Mouse (Mus musculus) heart, postnatal 25 days (tissue): ENCODE measurements at regions not wholly inside any gene's neighbourhood (a gene's known extent, or its start where the extent isn't known, plus 50 kb on each side); places are given as distances from the start of the nearest gene placed in this dataset.
A peak's percentile ranks its signal among the peaks of the same experiment; 100 is the strongest.

ENCODE experiments used
- DNase-seq: peaks from one replicate; pipeline ENCODE4 v3.0.0; 2022; ENCODE audit warnings: low spot score
- intact Hi-C: fragments of 180-260 bp; cut with DNase I; formaldehyde crosslinking; loops from one replicate; pipeline ENCODE4 v1.15.1; 2025

DNA sequence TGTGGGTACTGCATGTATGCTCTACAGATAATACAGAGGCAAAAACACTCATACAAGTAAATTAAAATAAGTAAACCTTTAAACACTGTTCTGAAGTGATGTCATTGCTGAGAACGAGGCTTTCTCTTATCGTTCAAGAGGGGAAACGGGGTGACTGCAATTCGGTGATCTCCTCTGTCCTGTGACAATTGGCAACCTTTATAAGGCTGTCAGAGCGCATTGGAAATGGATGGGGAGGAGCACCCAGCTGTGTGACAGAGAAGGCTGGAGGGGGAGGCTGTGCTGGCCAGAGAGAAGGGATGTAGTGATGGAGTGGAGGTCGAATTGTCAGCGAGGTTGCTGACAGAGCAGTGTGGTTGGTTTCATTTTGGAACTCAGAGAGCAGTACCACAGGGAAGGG, 428.0 kb downstream of the Glrx3 start:
- DNase-seq = no peak
- intact Hi-C loops = no loop called here

DNA sequence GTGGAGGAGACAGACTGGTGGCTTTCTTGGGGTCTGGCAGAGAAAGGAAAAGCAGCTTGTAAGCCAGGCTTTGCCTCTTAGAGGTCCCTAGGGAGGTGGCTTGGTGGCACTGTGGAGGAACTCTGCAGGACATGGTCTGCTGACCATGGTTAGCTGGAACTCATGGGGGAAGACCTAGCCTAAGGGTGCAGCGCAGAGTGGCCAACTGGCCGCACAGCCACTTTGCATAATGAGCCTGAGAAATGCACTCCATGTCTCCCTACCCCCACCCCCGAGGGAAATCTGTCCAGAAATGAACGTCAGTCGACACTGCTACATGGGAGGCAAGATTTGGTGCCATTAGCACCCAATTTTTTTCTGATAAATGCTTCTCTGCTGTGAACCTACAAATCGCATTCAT, 429.5 kb downstream of the Glrx3 start:
- DNase-seq = no peak
- intact Hi-C loops = no loop called here

DNA sequence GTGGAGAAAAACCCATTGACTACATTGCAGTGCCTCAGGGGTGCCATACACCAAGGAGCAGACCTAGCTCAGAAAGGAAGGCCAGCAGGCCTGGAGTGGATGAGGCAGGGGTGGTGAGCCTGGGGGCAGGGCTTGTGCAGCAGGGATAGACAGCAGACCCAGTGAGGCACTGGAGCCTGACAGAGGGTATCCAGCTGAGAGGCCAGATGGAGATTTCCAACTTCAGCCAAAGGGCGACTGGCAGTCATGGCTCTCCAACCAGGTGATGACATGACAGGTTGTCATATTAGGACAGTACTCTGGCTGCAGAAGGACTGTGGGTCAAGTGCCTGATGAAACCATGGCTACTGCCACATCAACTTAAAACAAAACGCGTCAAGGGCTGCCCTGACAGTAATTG, 431.1 kb downstream of the Glrx3 start:
- intact Hi-C loops = no loop called here
- no peak for DNase-seq

GRCm38 (mm10) chr7:137875306-137875705, 437.9 kb downstream of the Glrx3 start:
- no peak for DNase-seq
- intact Hi-C loops = no loop called here

- no peak for DNase-seq
These were observed 441.9 kb downstream of the Glrx3 start for GRCm38 (mm10) chr7:137879296-137879695.

GRCm38 (mm10) chr7:137882876-137883275, 445.5 kb downstream of the Glrx3 start:
- no peak for DNase-seq
- intact Hi-C loops = no loop called here

More at GRCm38 (mm10) chr7:137879296-137879695, 441.9 kb downstream of the Glrx3 start:
- intact Hi-C loops = no loop called here

DNA sequence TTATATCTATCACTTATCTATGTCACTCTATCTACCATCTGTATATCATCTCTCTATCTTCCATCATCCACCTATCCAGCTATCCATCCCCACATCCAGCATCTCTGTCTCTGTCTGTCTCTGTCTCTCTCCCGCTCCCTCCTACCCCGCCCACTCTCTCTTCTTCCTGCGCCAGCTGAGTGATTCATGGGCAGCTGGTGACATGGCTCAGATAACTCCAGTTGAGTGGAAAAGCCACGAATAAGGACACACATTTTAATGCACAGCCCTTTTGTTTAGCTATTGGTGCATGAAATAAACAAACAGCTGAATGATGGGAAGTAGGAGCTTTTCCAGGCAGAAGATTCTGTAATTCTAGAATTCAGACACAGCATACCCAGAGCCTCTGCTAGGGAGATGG, 446.3 kb downstream of the Glrx3 start:
- intact Hi-C loops = no loop called here
- no peak for DNase-seq

- intact Hi-C loops = no loop called here
- no peak for DNase-seq
These were observed 447.7 kb downstream of the Glrx3 start for GRCm38 (mm10) chr7:137885146-137885545.

GRCm38 (mm10) chr7:137888731-137889130, 451.3 kb downstream of the Glrx3 start:
- intact Hi-C loops = no loop called here

GRCm38 (mm10) chr7:137906424-137907060, 469.1 kb downstream of the Glrx3 start:
- DNase-seq = no peak
- intact Hi-C loops = no loop called here

More at GRCm38 (mm10) chr7:137888731-137889130, 451.3 kb downstream of the Glrx3 start:
- DNase-seq = no peak

GRCm38 (mm10) chr7:137909456-137909855, 472.0 kb downstream of the Glrx3 start:
- no peak for DNase-seq
- intact Hi-C loops = no loop called here

DNA sequence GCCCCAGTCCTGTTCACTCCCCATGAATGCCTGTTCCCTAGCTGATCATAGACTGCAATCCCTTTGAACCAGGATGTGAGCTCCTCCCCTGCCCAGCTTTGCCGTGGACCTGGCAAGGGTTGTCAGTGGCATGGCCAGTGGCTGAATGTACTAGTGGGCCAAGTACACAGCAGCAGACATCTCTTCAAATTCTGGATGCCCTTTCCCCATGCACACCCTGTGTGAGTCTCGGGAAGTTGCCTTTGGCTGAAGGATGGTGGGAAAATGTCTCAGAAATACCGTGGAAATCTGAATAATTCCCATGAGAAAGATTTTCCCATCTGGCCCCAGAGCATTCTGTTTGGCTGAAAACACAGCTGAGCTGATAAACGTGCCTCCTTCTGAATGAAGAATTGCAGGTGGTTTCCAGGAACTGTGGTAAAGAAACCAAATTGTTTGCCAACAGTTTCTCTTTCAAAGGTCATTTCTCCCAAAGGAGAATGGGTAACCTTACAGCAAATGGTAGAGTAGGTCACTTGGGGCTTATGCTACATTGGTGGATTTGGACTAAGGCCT, 476.2 kb downstream of the Glrx3 start:
- intact Hi-C loops = no loop called here
- peak; percentile 3 for DNase-seq

GRCm38 (mm10) chr7:137914506-137914905, 477.1 kb downstream of the Glrx3 start:
- intact Hi-C loops = no loop called here
- no peak for DNase-seq

DNA sequence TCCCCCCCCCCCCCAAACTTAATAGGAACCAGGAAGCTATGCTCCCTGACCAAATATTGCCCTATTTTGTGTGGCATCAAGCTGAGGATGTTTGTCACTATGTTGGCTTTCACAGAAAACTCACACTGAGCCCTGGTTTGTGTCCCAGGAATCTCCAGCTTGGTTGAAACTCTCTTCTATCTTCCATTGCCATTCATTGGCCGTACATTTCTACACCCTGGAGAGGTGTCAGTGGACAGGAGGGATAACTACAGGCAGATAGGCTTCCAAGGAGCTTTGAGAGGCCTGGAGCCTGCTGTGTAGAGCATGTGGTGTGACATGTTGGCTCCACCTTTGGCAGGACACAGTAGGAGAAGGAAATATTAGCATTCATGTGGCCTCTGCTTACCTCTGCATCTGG, 478.9 kb downstream of the Glrx3 start:
- intact Hi-C loops = no loop called here
- DNase-seq = no peak

GRCm38 (mm10) chr7:137924464-137925167, 472.9 kb downstream of the Tcerg1l start:
- DNase-seq = peak; percentile 3

DNA sequence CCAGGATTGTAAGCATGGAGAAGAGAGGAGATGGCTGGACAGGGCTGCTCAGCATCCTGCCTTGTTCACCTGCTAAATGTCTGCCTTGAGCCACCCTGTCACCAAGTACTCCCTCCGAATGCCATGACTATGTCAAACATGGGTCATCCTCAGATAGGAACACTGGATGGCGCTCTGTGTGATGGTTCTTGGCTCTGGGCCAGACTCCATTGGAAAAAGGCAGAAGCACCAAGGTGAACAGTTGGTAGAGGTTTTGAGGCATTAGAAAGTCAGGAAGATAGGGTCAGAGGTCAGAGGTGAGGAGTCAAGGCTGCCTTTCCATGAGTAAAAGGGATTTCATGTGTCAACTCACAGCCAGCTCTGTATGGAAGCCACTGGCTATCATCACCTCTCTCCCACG, 471.9 kb downstream of the Tcerg1l start:
- no peak for DNase-seq
- intact Hi-C loops = no loop called here

More at GRCm38 (mm10) chr7:137924464-137925167, 472.9 kb downstream of the Tcerg1l start:
- intact Hi-C loops = no loop called here

DNA sequence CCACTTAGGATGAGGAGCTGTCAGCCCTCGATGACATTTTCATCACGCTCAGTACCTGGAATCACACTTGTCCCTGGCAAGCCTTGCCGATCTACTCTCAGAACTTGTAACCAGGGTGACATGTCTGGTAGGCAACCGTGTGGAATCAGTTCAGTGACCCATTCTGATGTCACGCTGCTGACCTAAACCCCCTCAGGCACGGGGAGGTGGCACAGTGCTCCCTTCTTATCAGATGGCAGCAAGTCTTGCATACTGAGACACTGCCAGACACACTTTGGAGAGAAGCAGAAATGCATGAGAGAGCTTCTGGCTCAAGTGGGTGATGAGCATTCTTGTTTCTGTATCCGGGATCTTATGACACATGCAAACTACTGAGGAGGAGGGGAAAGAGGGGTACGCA, 470.2 kb downstream of the Tcerg1l start:
- intact Hi-C loops = no loop called here
- no peak for DNase-seq

DNA sequence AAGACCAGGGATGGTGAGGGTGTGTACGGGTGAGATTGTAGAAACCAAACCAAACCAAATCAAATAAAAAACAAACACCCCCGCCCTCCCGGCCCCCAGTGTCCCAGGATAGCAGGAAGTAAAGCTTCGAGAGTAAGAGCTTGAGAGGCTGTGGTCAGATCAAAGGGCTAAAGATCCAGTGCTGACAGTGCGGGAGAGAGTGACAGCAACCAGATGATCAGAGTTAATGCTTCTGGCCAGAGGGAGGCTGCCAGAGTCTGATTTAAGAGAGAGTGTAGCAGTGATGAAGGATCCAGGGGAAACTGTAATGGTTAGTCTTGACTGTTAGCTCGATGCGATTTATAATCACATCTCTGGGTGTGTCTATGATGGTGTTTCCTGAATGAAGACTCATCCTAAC, 467.3 kb downstream of the Tcerg1l start:
- no peak for DNase-seq

GRCm38 (mm10) chr7:137935896-137936295, 461.6 kb downstream of the Tcerg1l start:
- intact Hi-C loops = no loop called here
- no peak for DNase-seq

More for the DNA sequence above, 467.3 kb downstream of the Tcerg1l start:
- intact Hi-C loops = no loop called here

DNA sequence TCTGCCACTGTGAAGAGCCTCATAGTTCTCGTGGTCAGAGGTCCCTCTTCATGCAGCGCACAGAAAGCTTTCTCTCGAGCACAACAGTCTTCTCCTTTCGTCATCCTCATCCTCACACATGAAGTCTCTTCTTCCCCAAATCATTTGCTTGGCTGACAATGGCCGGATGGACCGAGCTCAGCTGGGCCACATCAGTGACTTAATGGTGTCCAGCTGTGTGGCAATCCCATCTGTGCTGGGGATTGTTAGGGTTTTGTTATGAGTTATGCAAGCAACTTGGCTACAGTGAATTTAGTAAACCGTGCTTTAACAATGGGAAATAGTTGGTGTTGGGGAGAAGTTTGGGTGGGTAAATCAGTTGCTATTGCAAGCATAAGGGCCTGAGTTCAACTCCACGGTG, 458.4 kb downstream of the Tcerg1l start:
- intact Hi-C loops = no loop called here
- peak; percentile 8 for DNase-seq

DNA sequence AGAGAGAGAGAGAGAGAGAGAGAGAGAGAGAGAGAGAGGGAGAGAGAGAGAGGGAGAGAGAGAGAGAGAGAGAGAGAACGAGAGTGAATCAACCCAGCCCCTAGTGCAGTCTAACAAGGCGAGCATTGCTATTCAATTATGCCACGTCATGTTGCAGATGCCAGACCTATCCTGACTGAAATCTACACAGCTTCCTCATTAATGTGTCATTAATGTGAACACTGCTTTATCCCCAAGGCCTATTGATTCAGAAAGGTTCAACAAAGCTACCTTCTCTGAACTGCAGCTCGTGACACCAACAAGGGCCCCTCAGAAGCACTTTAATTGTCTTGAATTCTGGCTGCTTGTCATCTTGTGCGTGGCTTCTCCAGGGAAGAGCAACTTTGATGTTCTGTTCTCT, 457.4 kb downstream of the Tcerg1l start:
- intact Hi-C loops = no loop called here
- no peak for DNase-seq
